Mouse (Mus musculus) heart, embryonic 15.5 days (tissue): ENCODE measurements around the gene Gm20716. TPM values are rescaled to one million over a fixed set of nuclear protein-coding genes. Genes with fewer than 3 reads are reported as not detected.

ENCODE experiments used
- microRNA-seq: library from miRNA; unstranded; fragments of <30 nt; microRNA quantifications from one replicate; pipeline ENCODE4, GENCODE M21; 2016
- polyA plus RNA-seq: library from polyadenylated mRNA; unstranded; fragments of >200 nt; fragmentation: Nextera tagmentation; extraction: Ambion mirVana; gene quantifications from 2 replicates; pipeline ENCODE4 v1.2.1, GENCODE M21; 2015

Gm20716 gene
- polyA plus RNA-seq, 1 experiment from 2014 or later = 10.9 TPM

Small RNAs within 50 kb of the gene (microRNA-seq; reads per million reads assigned to microRNA genes)
- gene Gm24561 = not detected

Other genes starting within 250 kb of the Gm20716 start
- gene Ripor3, start 219.7 kb downstream of the Gm20716 start, polyA plus RNA-seq = 0.93 and 1.4 TPM in 2 replicates
- gene Pard6b, start 149.4 kb downstream of the Gm20716 start, polyA plus RNA-seq = 5.3 and 7.1 TPM in 2 replicates
- gene Adnp, start 23.3 kb downstream of the Gm20716 start, polyA plus RNA-seq = 6.6 and 7.8 TPM in 2 replicates
- 69.3 and 96.2 TPM in 2 replicates for gene Dpm1, start 227 bp upstream of the Gm20716 start, polyA plus RNA-seq
- gene Mocs3, start 258 bp upstream of the Gm20716 start, polyA plus RNA-seq = 4.2 and 5.7 TPM in 2 replicates
- 0.18 and 0.48 TPM in 2 replicates for gene Kcng1, start 51.4 kb upstream of the Gm20716 start, polyA plus RNA-seq